Mouse (Mus musculus) WW6 (cell line): Measurements from ENCODE around the gene Mup17.
"Not testable (repeated sequence)": the region's sequence is repeated elsewhere in the genome, so short reads cannot be mapped to it uniquely, and the experiment has no call there.

Experiments
- DNase-seq: peaks from one replicate; pipeline ENCODE4 v3.0.0-alpha.2; 2013; ENCODE audit warnings: low read depth, low spot score

The Mup17 gene

DNA sequence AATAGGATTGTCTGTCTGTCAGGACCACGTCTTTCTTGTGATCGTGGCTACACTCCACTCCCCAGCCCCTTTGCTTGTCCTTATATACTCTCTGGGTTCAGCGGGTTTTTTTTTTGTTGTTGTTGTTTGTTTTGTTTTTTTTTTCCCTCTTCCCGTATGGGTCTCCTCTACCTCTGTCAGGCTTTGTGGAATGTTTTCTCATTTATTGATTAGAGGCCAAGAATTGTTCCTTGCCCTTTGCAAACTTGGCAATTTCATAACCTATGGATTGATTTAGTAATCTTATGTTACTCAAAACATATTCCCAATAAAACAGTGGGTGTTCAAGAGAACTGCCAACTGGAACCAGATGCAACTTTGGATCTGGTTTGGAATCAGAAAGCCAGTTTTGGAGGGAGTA lies at the start of gene Mup17:
Mup17 (minus strand) TSS at position 101 of the 400 bp plus-strand sequence.
- not testable (repeated sequence) for DNase-seq

DNA sequence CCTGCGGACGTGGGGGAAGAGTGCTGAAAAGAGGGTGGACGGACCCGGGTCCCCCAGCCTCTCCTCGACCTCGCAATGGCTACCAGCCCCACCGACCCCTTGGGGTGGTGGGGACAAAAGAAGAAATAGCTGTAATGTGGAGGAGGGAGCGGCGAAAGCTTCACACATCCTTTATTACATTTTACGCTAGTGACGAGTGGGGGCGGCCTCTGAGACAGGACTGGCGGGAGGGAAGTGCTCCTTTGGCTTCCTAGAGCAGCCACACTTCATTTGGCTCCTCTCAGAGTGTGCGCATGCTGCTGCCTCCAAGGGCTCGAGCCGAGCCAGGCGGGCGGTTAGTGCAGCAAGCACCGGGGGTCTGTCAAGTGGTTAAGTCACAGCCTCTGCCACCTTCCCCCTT lies 24.1 kb downstream of the Mup17 start:
- not testable (repeated sequence) for DNase-seq

DNA sequence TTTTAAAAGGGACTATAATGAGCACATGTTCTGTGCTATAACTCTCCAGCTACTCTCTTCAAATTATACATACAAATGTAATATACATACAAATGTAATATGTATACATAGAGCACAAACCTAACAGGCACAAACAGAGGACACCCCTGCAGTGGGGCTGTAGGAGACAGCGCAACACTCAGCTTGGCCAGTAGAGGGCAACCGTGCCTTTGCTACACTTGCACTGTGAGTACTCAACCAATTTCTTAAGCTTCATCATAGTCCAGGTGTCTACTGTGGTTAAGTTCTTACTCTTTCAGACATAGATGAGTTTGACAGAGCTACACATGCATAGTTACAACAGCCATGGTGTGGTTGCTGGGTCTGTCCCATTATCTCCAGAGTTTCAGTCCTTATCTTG lies 39.8 kb downstream of the Mup17 start:
- not testable (repeated sequence) for DNase-seq
